Mouse (Mus musculus): ENCODE measurements around the gene Ripk1.
A peak's percentile ranks its signal among the peaks of the same experiment; 100 is the strongest.

The Ripk1 gene

GRCm38 (mm10) chr13:34002058-34003006 is at the start of gene Ripk1, which contains the start of gene Serpinb6a:
Gene Ripk1 (plus strand): TSS chr13:34002363.
Gene Serpinb6a (minus strand): TSS chr13:34002794.
- peak; percentile 90 to 94 for DNase-seq (ENCODE audit: low read depth in 2 of 2, low spot score in 2 of 2)

- DNase-seq (ENCODE audit: low read depth in 2 of 2, low spot score in 2 of 2), result no peak
Observed at GRCm38 (mm10) chr13:33952947-33953346, 49.2 kb upstream of the Ripk1 start.

- peak in 1 of 2 experiments; percentile 40 for DNase-seq (ENCODE audit: low read depth in 2 of 2, low spot score in 2 of 2)
Observed at GRCm38 (mm10) chr13:33956571-33957421, 45.4 kb upstream of the Ripk1 start.

GRCm38 (mm10) chr13:33959771-33960170 is 42.4 kb upstream of the Ripk1 start:
- DNase-seq (ENCODE audit: low read depth in 2 of 2, low spot score in 2 of 2), result no peak

GRCm38 (mm10) chr13:33964206-33965046 is 37.7 kb upstream of the Ripk1 start, which contains the start of gene Nqo2:
Gene Nqo2 (plus strand): TSS chr13:33964687.
- DNase-seq (ENCODE audit: low read depth in 2 of 2, low spot score in 2 of 2), result peak; percentile 5 to 6

- DNase-seq (ENCODE audit: low read depth in 2 of 2, low spot score in 2 of 2), result no peak
Observed at GRCm38 (mm10) chr13:33965056-33966024, 36.8 kb upstream of the Ripk1 start.

- DNase-seq (ENCODE audit: low read depth in 2 of 2, low spot score in 2 of 2), result no peak
Observed at GRCm38 (mm10) chr13:33966025-33966412, 36.1 kb upstream of the Ripk1 start.

GRCm38 (mm10) chr13:33966574-33966973 is 35.6 kb upstream of the Ripk1 start:
- DNase-seq (ENCODE audit: low read depth in 2 of 2, low spot score in 2 of 2), result no peak

GRCm38 (mm10) chr13:33989625-33990024 is 12.5 kb upstream of the Ripk1 start:
- no peak for DNase-seq (ENCODE audit: low read depth in 2 of 2, low spot score in 2 of 2)

GRCm38 (mm10) chr13:33995197-33995596 is 7.0 kb upstream of the Ripk1 start:
- DNase-seq (ENCODE audit: low read depth in 2 of 2, low spot score in 2 of 2), result peak; percentile 37 to 47

GRCm38 (mm10) chr13:34003058-34003457 is 895 bp downstream of the Ripk1 start:
- no peak for DNase-seq (ENCODE audit: low read depth in 2 of 2, low spot score in 2 of 2)

GRCm38 (mm10) chr13:34007234-34007633 is 5.1 kb downstream of the Ripk1 start:
- no peak for DNase-seq (ENCODE audit: low read depth in 2 of 2, low spot score in 2 of 2)

GRCm38 (mm10) chr13:34016927-34017569 is 14.9 kb downstream of the Ripk1 start:
- no peak for DNase-seq (ENCODE audit: low read depth in 2 of 2, low spot score in 2 of 2)

- no peak for DNase-seq (ENCODE audit: low read depth in 2 of 2, low spot score in 2 of 2)
Observed at GRCm38 (mm10) chr13:34018521-34018920, 16.4 kb downstream of the Ripk1 start.

GRCm38 (mm10) chr13:34021998-34022397 is 19.8 kb downstream of the Ripk1 start:
- no peak for DNase-seq (ENCODE audit: low read depth in 2 of 2, low spot score in 2 of 2)

- no peak for DNase-seq (ENCODE audit: low read depth in 2 of 2, low spot score in 2 of 2)
Observed at GRCm38 (mm10) chr13:34032041-34032440, 29.9 kb downstream of the Ripk1 start.

GRCm38 (mm10) chr13:34035424-34035823 is 33.3 kb downstream of the Ripk1 start:
- no peak for DNase-seq (ENCODE audit: low read depth in 2 of 2, low spot score in 2 of 2)

GRCm38 (mm10) chr13:34036726-34037125 is 34.6 kb downstream of the Ripk1 start:
- DNase-seq (ENCODE audit: low read depth in 2 of 2, low spot score in 2 of 2), result no peak

Data from CD8-positive naive resting alpha-beta T cell, adult 2 months (primary cell).